Mouse (Mus musculus): ENCODE measurements around the gene Sik3.

- TF ChIP-seq CTCF (IDR thresholded peaks at IDR 0.05; ENCODE audit: low read depth, low read length) (no peak), POLR2A (IDR thresholded peaks at IDR 0.05; ENCODE audit: extremely low read depth, insufficient read depth, low read length) (no peak)
Observed at GRCm38 (mm10) chr9:46224101-46224500, 211.5 kb downstream of the Sik3 start.
